Mouse (Mus musculus): ENCODE data around the gene Wipf2. TPM values are rescaled to one million over a fixed set of nuclear protein-coding genes. Genes with fewer than 3 reads are reported as not detected.

Gene Wipf2
- polyA plus RNA-seq, 1 experiment = 27.3 TPM

GRCm38 (mm10) chr11:98854116-98854515, 9.3 kb upstream of the Wipf2 start:
- Histone ChIP-seq H3K4me1 (ENCODE audit: control insufficient read depth, insufficient read depth, insufficient read length, low read length) (peaks cover 2% of the 10 kb centered on the region; the same call in 1 of the 2 replicates), H3K4me3 (ENCODE audit: low read depth, low read length) (no peak overlapping the region), H3K27ac (ENCODE audit: insufficient read depth, low read depth, low read length) (no peak overlapping the region), H3K36me3 (ENCODE audit: control insufficient read depth, insufficient read depth, low read length) (peaks cover 8% of the 10 kb centered on the region), H3K27me3 (ENCODE audit: control insufficient read depth, insufficient read depth, low read length) (no peaks in the 10 kb centered on the region)
- WGBS = 48% methylated on average over 8 of the region's 8 CpGs
- TF ChIP-seq POLR2A (IDR thresholded peaks at IDR 0.05; ENCODE audit: low read depth, low read length) = no peak
- no peak for TF ChIP-seq CTCF (IDR thresholded peaks at IDR 0.05; ENCODE audit: extremely low read depth, insufficient read length, insufficient replicate concordance, low read depth, low read length)

- Histone ChIP-seq H3K4me1 (ENCODE audit: control insufficient read depth, insufficient read depth, insufficient read length, low read length) (peaks cover 2% of the 10 kb centered on the region; the same call in 1 of the 2 replicates), H3K27me3 (ENCODE audit: control insufficient read depth, insufficient read depth, low read length) (no peaks in the 10 kb centered on the region), H3K4me3 (ENCODE audit: low read depth, low read length) (no peak overlapping the region), H3K27ac (ENCODE audit: insufficient read depth, low read depth, low read length) (no peak overlapping the region), H3K36me3 (ENCODE audit: control insufficient read depth, insufficient read depth, low read length) (peaks cover 5% of the 10 kb centered on the region)
- WGBS = 31% methylated on average over 2 of the region's 2 CpGs
- no peak for TF ChIP-seq CTCF (IDR thresholded peaks at IDR 0.05; ENCODE audit: extremely low read depth, insufficient read length, insufficient replicate concordance, low read depth, low read length)
- no peak for TF ChIP-seq POLR2A (IDR thresholded peaks at IDR 0.05; ENCODE audit: low read depth, low read length)
Observed at GRCm38 (mm10) chr11:98854659-98855058, 8.8 kb upstream of the Wipf2 start.

GRCm38 (mm10) chr11:98858759-98859731, 4.4 kb upstream of the Wipf2 start:
- WGBS = 30% methylated on average over 14 of the region's 14 CpGs
- Histone ChIP-seq H3K4me3 (ENCODE audit: low read depth, low read length) (no peak overlapping the region), H3K27ac (ENCODE audit: insufficient read depth, low read depth, low read length) (no peak overlapping the region), H3K4me1 (ENCODE audit: control insufficient read depth, insufficient read depth, insufficient read length, low read length) (peaks cover 7% of the 10 kb centered on the region; the same call in 1 of the 2 replicates), H3K36me3 (ENCODE audit: control insufficient read depth, insufficient read depth, low read length) (no peaks in the 10 kb centered on the region), H3K27me3 (ENCODE audit: control insufficient read depth, insufficient read depth, low read length) (no peaks in the 10 kb centered on the region)
- TF ChIP-seq CTCF (IDR thresholded peaks at IDR 0.05; ENCODE audit: extremely low read depth, insufficient read length, insufficient replicate concordance, low read depth, low read length) (peak; percentile 61; the same call in 1 of the 2 replicates), POLR2A (IDR thresholded peaks at IDR 0.05; ENCODE audit: low read depth, low read length) (no peak)

- H3K36me3 ChIP-seq (ENCODE audit: control insufficient read depth, insufficient read depth, low read length) = peaks cover 10% of the 10 kb centered on the region
- H3K4me3 ChIP-seq (ENCODE audit: low read depth, low read length) = peak overlapping the region; percentile 64
- H3K4me1 ChIP-seq (ENCODE audit: control insufficient read depth, insufficient read depth, insufficient read length, low read length) = peaks cover 6% of the 10 kb centered on the region; the same call in 1 of the 2 replicates
- H3K27me3 ChIP-seq (ENCODE audit: control insufficient read depth, insufficient read depth, low read length) = no peaks in the 10 kb centered on the region
- peak overlapping the region; percentile 74 for H3K27ac ChIP-seq (ENCODE audit: insufficient read depth, low read depth, low read length)
- TF ChIP-seq POLR2A (IDR thresholded peaks at IDR 0.05; ENCODE audit: low read depth, low read length) (no peak), CTCF (IDR thresholded peaks at IDR 0.05; ENCODE audit: extremely low read depth, insufficient read length, insufficient replicate concordance, low read depth, low read length) (no peak)
- WGBS = 1% methylated on average over 38 of the region's 39 CpGs
Observed at GRCm38 (mm10) chr11:98863751-98864429, 452 bp downstream of the Wipf2 start.

- TF ChIP-seq CTCF (IDR thresholded peaks at IDR 0.05; ENCODE audit: extremely low read depth, insufficient read length, insufficient replicate concordance, low read depth, low read length) = no peak
- no peak for TF ChIP-seq POLR2A (IDR thresholded peaks at IDR 0.05; ENCODE audit: low read depth, low read length)
- 94% methylated on average over 12 of the region's 12 CpGs for WGBS
- no peak overlapping the region for H3K27ac ChIP-seq (ENCODE audit: insufficient read depth, low read depth, low read length)
Observed at GRCm38 (mm10) chr11:98867293-98867692, 3.9 kb downstream of the Wipf2 start.

GRCm38 (mm10) chr11:98869906-98870305, 6.5 kb downstream of the Wipf2 start:
- Histone ChIP-seq H3K4me3 (ENCODE audit: low read depth, low read length) (no peak overlapping the region), H3K27ac (ENCODE audit: insufficient read depth, low read depth, low read length) (no peak overlapping the region), H3K4me1 (ENCODE audit: control insufficient read depth, insufficient read depth, insufficient read length, low read length) (peaks cover 11% of the 10 kb centered on the region; the same call in 1 of the 2 replicates), H3K36me3 (ENCODE audit: control insufficient read depth, insufficient read depth, low read length) (peaks cover 21% of the 10 kb centered on the region), H3K27me3 (ENCODE audit: control insufficient read depth, insufficient read depth, low read length) (no peaks in the 10 kb centered on the region)
- 87% methylated on average over 8 of the region's 8 CpGs for WGBS
- TF ChIP-seq POLR2A (IDR thresholded peaks at IDR 0.05; ENCODE audit: low read depth, low read length) (no peak), CTCF (IDR thresholded peaks at IDR 0.05; ENCODE audit: extremely low read depth, insufficient read length, insufficient replicate concordance, low read depth, low read length) (no peak)

More at GRCm38 (mm10) chr11:98867293-98867692, 3.9 kb downstream of the Wipf2 start:
- Histone ChIP-seq H3K27me3 (ENCODE audit: control insufficient read depth, insufficient read depth, low read length) (no peaks in the 10 kb centered on the region), H3K4me3 (ENCODE audit: low read depth, low read length) (no peak overlapping the region), H3K36me3 (ENCODE audit: control insufficient read depth, insufficient read depth, low read length) (peaks cover 21% of the 10 kb centered on the region), H3K4me1 (ENCODE audit: control insufficient read depth, insufficient read depth, insufficient read length, low read length) (peaks cover 9% of the 10 kb centered on the region; the same call in 1 of the 2 replicates)

Data from small intestine, adult 2 months (tissue).